Comparison of ENCODE assay signal across 8 mouse cellular contexts in the genomic region with DNA sequence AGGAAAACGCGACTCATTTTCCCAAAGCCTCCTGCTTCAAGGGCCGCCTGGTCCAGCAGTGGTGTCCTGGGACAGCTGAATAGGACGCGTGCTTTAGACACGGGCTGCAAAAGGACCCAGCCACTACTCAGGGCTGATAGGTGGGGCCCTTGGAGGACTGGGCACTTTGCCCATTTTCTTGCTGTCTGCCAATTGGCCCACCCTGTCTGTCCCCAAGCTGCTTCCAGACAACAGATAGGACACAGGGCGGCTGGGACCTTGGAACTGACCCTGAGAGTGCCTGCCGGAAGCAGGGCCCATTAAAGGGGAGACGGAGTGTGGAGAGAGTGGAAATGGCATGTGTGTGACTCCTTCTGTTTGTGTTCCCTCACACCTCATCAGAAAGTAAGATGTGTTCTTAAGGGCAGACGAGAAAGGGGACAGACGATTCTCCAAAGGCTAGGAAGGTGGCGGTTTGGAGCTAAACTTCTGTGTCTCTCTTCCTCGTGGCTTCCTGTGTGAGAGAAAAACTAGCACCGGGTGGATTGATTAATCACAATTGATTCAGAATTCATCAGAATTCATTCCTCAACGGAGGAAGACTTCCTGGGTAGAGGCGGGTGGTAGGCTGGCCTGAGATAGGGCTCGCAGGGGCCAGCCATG. TPM values are rescaled to one million over a fixed set of nuclear protein-coding genes. Genes with fewer than 3 reads are reported as not detected.
DNase-seq lines count a peak whose midpoint lies in the region; ATAC-seq and TF ChIP-seq lines count a peak whose summit lies in the region.

No protein-coding gene starts in this region.

- peak; percentile 67 for DNase-seq in urinary bladder, postnatal 14 days (ENCODE audit: low spot score)
- no peak for DNase-seq in urinary bladder, adult 18-20 months (ENCODE audit: low spot score in 2 of 2)
- peak; percentile 95 to 96 for DNase-seq in heart, adult 9 months (ENCODE audit: low spot score in 2 of 2)
- DNase-seq in kidney, adult 8-10 months, result peak; percentile 81 to 83
- DNase-seq in liver, result peak; percentile 63
- DNase-seq in spleen, postnatal 4 days (ENCODE audit: low spot score in 2 of 2), result peak; percentile 84 to 88

- 33% methylated on average over 17 of the region's 17 CpGs for WGBS in midbrain, embryonic 16.5 days

- no peaks in the 10 kb centered on the region for H3K27me3 ChIP-seq in midbrain, embryonic 16.5 days (ENCODE audit: control insufficient read depth, insufficient read depth, low read depth, low read length)

- peak overlapping the region; percentile 73 for H3K4me2 ChIP-seq in midbrain, embryonic 16.5 days (ENCODE audit: low read length)

- peak; percentile 22; the same call in 1 of the 2 replicates for TF ChIP-seq POLR2A in embryonic fibroblast, embryonic 13.5 days (IDR thresholded peaks at IDR 0.05; ENCODE audit: low read depth, low read length)

- H3K9ac ChIP-seq in midbrain, embryonic 16.5 days (ENCODE audit: low read depth, low read length), result peak overlapping the region; percentile 65

- H3K4me1 ChIP-seq in embryonic fibroblast, embryonic 13.5 days (ENCODE audit: control insufficient read depth, insufficient read depth, low read length), result no peaks in the 10 kb centered on the region
- H3K4me1 ChIP-seq in midbrain, embryonic 16.5 days (ENCODE audit: control insufficient read depth, insufficient read depth, low read length), result peaks cover 28% of the 10 kb centered on the region

- no peak overlapping the region for H3K4me3 ChIP-seq in embryonic fibroblast, embryonic 13.5 days (ENCODE audit: insufficient read depth, low read length)
- H3K4me3 ChIP-seq in midbrain, embryonic 16.5 days (ENCODE audit: low read depth, low read length), result peak overlapping the region; percentile 95

- no peaks in the 10 kb centered on the region for H3K9me3 ChIP-seq in midbrain, embryonic 16.5 days (replicated peaks; ENCODE audit: control insufficient read depth, low read length, poor library complexity, severe bottlenecking)

- ATAC-seq in midbrain, embryonic 16.5 days, result peak; percentile 52

- TF ChIP-seq CTCF in embryonic fibroblast, embryonic 13.5 days (IDR thresholded peaks at IDR 0.05; ENCODE audit: borderline replicate concordance, insufficient read depth, low read length), result no peak

- H3K36me3 ChIP-seq in midbrain, embryonic 16.5 days (ENCODE audit: control insufficient read depth, insufficient read depth, low read length), result no peaks in the 10 kb centered on the region

- H3K27ac ChIP-seq in embryonic fibroblast, embryonic 13.5 days (ENCODE audit: insufficient read depth, low read length), result peak overlapping the region; percentile 86
- no peak overlapping the region; the same call in 1 of the 2 replicates for H3K27ac ChIP-seq in midbrain, embryonic 16.5 days (ENCODE audit: low read length)

RNA-seq across cellular contexts. Expression of gene Sik1, which starts 1.0 kb away (rescaled TPM):
- polyA plus RNA-seq in embryonic fibroblast, embryonic 13.5 days (2011; ENCODE audit: insufficient read length, low read depth, missing spikeins), result 15.5 and 18.1 TPM in 2 replicates
- polyA plus RNA-seq in midbrain, embryonic 16.5 days (2015; fragmentation: Nextera tagmentation; extraction: Ambion mirVana), result 16.7 and 20.9 TPM in 2 replicates

Comparison
In these comparisons a context has a peak if more than half of its experiments do, and no peak if none do; other contexts are left out.
1. DNase-seq: peak in urinary bladder, postnatal 14 days (single experiment), heart, adult 9 months (2 of 2), kidney, adult 8-10 months (2 of 2), liver (single experiment) and spleen, postnatal 4 days (2 of 2); none in urinary bladder, adult 18-20 months (0 of 2).